Mouse (Mus musculus): Measurements from ENCODE around the gene Prdx5.
"Not testable (repeated sequence)": the region's sequence is repeated elsewhere in the genome, so short reads cannot be mapped to it uniquely, and the experiment has no call there.

The Prdx5 gene

GRCm38 (mm10) chr19:6915276-6915675 lies 5.4 kb upstream of the Prdx5 start:
- DNase-seq = no peak

GRCm38 (mm10) chr19:6914540-6914939 lies 4.6 kb upstream of the Prdx5 start:
- no peak for DNase-seq

- no peak for DNase-seq
These were observed 4.1 kb upstream of the Prdx5 start for GRCm38 (mm10) chr19:6913991-6914390.

GRCm38 (mm10) chr19:6913036-6913435 lies 3.1 kb upstream of the Prdx5 start:
- DNase-seq = peak; percentile 18

GRCm38 (mm10) chr19:6912205-6912970 lies 2.5 kb upstream of the Prdx5 start:
- peak; percentile 13 for DNase-seq

GRCm38 (mm10) chr19:6911101-6912074 lies 1.5 kb upstream of the Prdx5 start:
- DNase-seq = peak; percentile 23

GRCm38 (mm10) chr19:6910306-6910705 lies 400 bp upstream of the Prdx5 start:
- DNase-seq = peak; percentile 65

GRCm38 (mm10) chr19:6909021-6909420 lies 885 bp downstream of the Prdx5 start:
- no peak for DNase-seq

- no peak for DNase-seq
These were observed 1.9 kb downstream of the Prdx5 start for GRCm38 (mm10) chr19:6907811-6908540.

GRCm38 (mm10) chr19:6907094-6907493 lies 2.8 kb downstream of the Prdx5 start:
- DNase-seq = no peak

GRCm38 (mm10) chr19:6906199-6906598 lies 3.7 kb downstream of the Prdx5 start:
- DNase-seq = no peak

- DNase-seq = no peak
These were observed 4.3 kb downstream of the Prdx5 start for GRCm38 (mm10) chr19:6905498-6906159.

GRCm38 (mm10) chr19:6904846-6905245 lies 5.1 kb downstream of the Prdx5 start:
- DNase-seq = no peak

- DNase-seq = no peak
These were observed 6.9 kb downstream of the Prdx5 start for GRCm38 (mm10) chr19:6903031-6903430.

GRCm38 (mm10) chr19:6899641-6900040 lies 10.3 kb downstream of the Prdx5 start:
- no peak for DNase-seq

GRCm38 (mm10) chr19:6895608-6896305 lies 14.1 kb downstream of the Prdx5 start:
- DNase-seq = not testable (repeated sequence)

GRCm38 (mm10) chr19:6893731-6894451 lies 16.0 kb downstream of the Prdx5 start:
- no peak for DNase-seq

- DNase-seq = no peak
These were observed 17.4 kb downstream of the Prdx5 start for GRCm38 (mm10) chr19:6892512-6892911.

GRCm38 (mm10) chr19:6877965-6878364 lies 31.9 kb downstream of the Prdx5 start:
- DNase-seq = no peak

GRCm38 (mm10) chr19:6876799-6877198 lies 33.1 kb downstream of the Prdx5 start:
- no peak for DNase-seq

GRCm38 (mm10) chr19:6875834-6876233 lies 34.1 kb downstream of the Prdx5 start:
- DNase-seq = no peak
